Mouse (Mus musculus) forebrain, postnatal 0 days (tissue): ENCODE results near the gene Dact3. TPM values are rescaled to one million over a fixed set of nuclear protein-coding genes. Genes with fewer than 3 reads are reported as not detected.

Experiments used
- ATAC-seq: fragments of 200-750 bp; cut with Nextera tagmentation; 2 replicates; pipeline ENCODE4 v1.8.0; 2017; ENCODE audit warnings: mild to moderate bottlenecking, moderate library complexity
- DNase-seq: peaks from one replicate; pipeline ENCODE4 v3.0.0-alpha.2; 2015
- H3K27ac ChIP-seq: fragments of 300-500 bp; sonication (generic); 2 replicates; pipeline ENCODE4 v1.5.1; 2014; ENCODE audit warnings: low read depth, mild to moderate bottlenecking, antibody characterized with exemption, low read length, moderate library complexity, mixed read lengths
- H3K27me3 ChIP-seq: fragments of 300-500 bp; sonication (generic); 2 replicates; pipeline ENCODE4 v1.6.1; 2014; ENCODE audit warnings: mild to moderate bottlenecking, low read length, mixed read lengths; ENCODE audit not compliant: insufficient read depth
- H3K36me3 ChIP-seq: fragments of 300-500 bp; sonication (generic); 2 replicates; pipeline ENCODE4 v1.6.1; 2014; ENCODE audit warnings: mild to moderate bottlenecking, moderate library complexity; ENCODE audit not compliant: insufficient read depth
- H3K4me1 ChIP-seq: fragments of 300-500 bp; sonication (generic); 2 replicates; pipeline ENCODE4 v1.6.1; 2014; ENCODE audit warnings: antibody characterized with exemption; ENCODE audit not compliant: insufficient read depth
- H3K4me2 ChIP-seq: fragments of 300-500 bp; sonication (generic); 2 replicates; pipeline ENCODE4 v1.6.1; 2014; ENCODE audit warnings: low read depth, mild to moderate bottlenecking, moderate library complexity
- H3K4me3 ChIP-seq: fragments of 300-500 bp; sonication (generic); 2 replicates; pipeline ENCODE4 v1.5.1; 2014; ENCODE audit warnings: low read depth, low read length, mixed read lengths
- H3K9ac ChIP-seq: fragments of 300-500 bp; sonication (generic); 2 replicates; pipeline ENCODE4 v1.6.1; 2014; ENCODE audit warnings: mild to moderate bottlenecking
- H3K9me3 ChIP-seq: fragments of 300-500 bp; sonication (generic); 2 replicates; pipeline ENCODE4 v1.6.1; 2016; ENCODE audit warnings: low read length
- CTCF ChIP-seq: sonication (generic); IDR thresholded peaks from 2 replicates; pipeline ENCODE4 v1.5.1; 2016; ENCODE audit warnings: antibody characterized with exemption, control low read depth, low read depth
- WGBS: fragments of 180-500 bp; shearing (Covaris S2); extraction: QIAGEN DNeasy Blood & Tissue Kit; methylation state at CpG from one replicate; pipeline ENCODE4 v1.1.7; 2014; 5-methylcytosine and 5-hydroxymethylcytosine counted together
- polyA plus RNA-seq: library from polyadenylated mRNA; unstranded; fragments of >200 nt; fragmentation: Nextera tagmentation; extraction: Ambion mirVana; gene quantifications from 2 replicates; pipeline ENCODE4 v1.2.1, GENCODE M21; 2015
- total RNA-seq: library from RNA; depleted of rRNA; stranded (reverse); fragments of >200 nt; gene quantifications from 2 replicates; pipeline ENCODE4 v1.2.3, GENCODE M21; 2014

Gene Dact3
- total and polyA plus RNA-seq, 2 experiments from 2014 or later: 8.6 to 69.0 TPM

DNA sequence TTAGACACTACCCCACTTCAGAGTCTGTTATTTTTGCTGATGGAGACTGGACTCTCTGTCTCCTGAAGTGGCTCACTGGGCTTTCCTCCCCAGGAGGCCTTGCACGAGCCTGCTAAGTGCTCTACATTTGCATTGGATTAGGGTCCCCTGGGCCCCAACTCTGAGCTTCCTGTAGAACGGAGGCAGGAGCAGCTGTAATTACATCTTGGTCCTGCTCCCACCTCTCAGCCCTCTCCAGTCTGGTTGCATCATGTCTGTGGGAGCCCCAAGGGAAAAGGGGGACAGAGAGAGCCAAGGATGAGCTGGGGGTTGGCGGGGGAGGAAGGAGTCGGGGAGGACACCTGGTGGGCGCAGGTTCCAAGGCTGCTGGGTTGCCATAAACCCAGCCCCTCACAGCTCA is 25.4 kb downstream of the Dact3 start:
- no peak for TF ChIP-seq CTCF
- Histone ChIP-seq H3K4me1 (no peaks in the 10 kb centered on the region), H3K27me3 (no peaks in the 10 kb centered on the region), H3K9me3 (no peaks in the 10 kb centered on the region), H3K9ac (no peak overlapping the region), H3K36me3 (no peaks in the 10 kb centered on the region), H3K4me2 (no peak overlapping the region), H3K4me3 (no peak overlapping the region), H3K27ac (no peak overlapping the region)
- 24% methylated on average over 5 of the region's 5 CpGs for WGBS
- ATAC-seq (no peak), DNase-seq (no peak)

DNA sequence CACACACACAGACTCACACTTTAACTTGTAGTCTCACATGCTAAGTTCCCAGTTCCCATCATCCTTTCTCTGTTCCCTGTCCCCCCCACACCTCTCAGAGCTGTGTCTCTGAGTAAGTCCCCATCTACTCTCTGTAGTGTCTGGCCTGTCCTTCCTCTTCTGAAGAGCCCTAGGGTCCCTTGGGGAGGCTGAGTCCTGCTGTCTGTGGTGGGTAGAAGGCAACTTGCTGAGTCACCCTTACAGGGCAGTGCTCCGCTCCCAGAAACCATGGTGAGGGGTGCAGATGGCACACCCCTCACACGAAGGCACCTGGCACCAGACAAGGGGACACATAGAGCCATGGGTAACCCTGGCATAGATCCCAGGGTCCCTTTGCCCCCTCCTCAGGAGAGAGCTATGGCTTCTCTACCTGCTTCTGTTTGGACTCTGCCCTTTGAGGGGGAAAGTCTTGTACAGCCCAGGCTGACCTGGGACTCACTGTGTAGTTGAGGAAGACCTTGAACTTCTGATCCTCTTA is 28.4 kb downstream of the Dact3 start:
- ATAC-seq (no peak), DNase-seq (no peak)
- no peaks in the 10 kb centered on the region for H3K4me1 ChIP-seq
- no peak overlapping the region for H3K4me2 ChIP-seq
- no peaks in the 10 kb centered on the region for H3K36me3 ChIP-seq
- WGBS: 66% methylated on average over 2 of the region's 2 CpGs
- no peak overlapping the region for H3K9ac ChIP-seq
- no peaks in the 10 kb centered on the region for H3K9me3 ChIP-seq
- no peak overlapping the region for H3K27ac ChIP-seq
- H3K27me3 ChIP-seq: no peaks in the 10 kb centered on the region
- no peak for TF ChIP-seq CTCF
- H3K4me3 ChIP-seq: no peak overlapping the region

DNA sequence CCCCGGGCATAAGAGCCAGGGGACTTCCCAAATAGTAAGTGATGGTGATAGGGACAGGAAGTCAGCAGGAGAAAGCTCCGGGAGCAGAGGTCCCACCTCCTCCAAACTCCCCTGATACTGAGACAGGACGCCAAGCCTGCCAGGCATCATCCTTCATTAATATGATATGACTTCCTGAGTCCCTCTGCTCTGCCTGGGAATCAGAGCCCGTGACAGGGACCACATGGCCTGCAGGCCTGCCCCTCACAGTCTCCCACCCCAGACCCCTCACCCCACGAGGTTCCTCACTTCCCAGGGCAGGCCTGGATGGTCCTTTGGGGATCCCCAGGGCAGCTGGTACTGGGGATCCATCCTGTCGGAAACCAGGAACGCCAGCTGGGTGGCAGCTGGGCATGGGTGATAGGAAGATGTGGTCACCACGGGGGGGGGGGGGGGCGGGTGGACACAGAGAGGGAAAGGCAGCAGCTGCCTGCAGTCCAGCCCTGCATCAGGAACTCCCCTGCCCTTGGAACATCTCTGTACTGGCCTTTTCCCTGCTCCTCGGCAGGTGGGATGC is 29.1 kb downstream of the Dact3 start:
- DNase-seq (no peak), ATAC-seq (no peak)
- H3K4me1 ChIP-seq: no peaks in the 10 kb centered on the region
- no peak overlapping the region for H3K4me3 ChIP-seq
- no peak for TF ChIP-seq CTCF
- H3K36me3 ChIP-seq: no peaks in the 10 kb centered on the region
- no peaks in the 10 kb centered on the region for H3K27me3 ChIP-seq
- H3K4me2 ChIP-seq: no peak overlapping the region
- H3K27ac ChIP-seq: no peak overlapping the region
- H3K9me3 ChIP-seq: no peaks in the 10 kb centered on the region
- H3K9ac ChIP-seq: no peak overlapping the region
- WGBS: 69% methylated on average over 9 of the region's 10 CpGs

DNA sequence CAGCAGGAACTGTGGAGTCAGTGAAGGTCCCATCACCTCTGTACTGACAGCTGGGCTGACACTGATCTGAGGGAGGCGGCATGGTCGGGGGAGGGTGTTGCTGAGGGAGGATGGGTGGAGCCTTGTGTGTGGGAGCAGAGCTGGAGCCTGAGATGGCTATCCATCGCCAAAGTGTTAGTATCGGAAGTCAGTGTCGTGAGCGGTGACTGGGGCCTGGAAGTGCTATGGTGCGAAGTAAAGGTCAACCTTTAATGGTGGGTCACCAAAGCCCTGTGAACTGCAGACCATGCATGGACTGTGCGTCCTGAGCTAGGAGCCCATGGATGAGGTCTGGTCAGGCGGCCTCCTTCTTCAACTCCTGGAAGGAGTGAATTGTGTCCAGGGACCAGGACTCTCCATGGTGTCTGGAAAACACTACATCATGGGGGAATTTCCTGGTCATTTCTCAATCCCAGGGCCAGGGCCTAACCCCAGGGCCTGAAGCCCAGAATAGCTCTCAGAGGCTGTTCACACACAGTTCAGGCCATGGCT is 30.4 kb downstream of the Dact3 start:
- Histone ChIP-seq H3K4me3 (no peak overlapping the region), H3K27ac (no peak overlapping the region), H3K9me3 (no peaks in the 10 kb centered on the region), H3K4me1 (no peaks in the 10 kb centered on the region), H3K27me3 (no peaks in the 10 kb centered on the region), H3K4me2 (no peak overlapping the region), H3K36me3 (no peaks in the 10 kb centered on the region), H3K9ac (no peak overlapping the region)
- ATAC-seq (no peak), DNase-seq (no peak)
- no peak for TF ChIP-seq CTCF
- WGBS: 68% methylated on average over 9 of the region's 9 CpGs

DNA sequence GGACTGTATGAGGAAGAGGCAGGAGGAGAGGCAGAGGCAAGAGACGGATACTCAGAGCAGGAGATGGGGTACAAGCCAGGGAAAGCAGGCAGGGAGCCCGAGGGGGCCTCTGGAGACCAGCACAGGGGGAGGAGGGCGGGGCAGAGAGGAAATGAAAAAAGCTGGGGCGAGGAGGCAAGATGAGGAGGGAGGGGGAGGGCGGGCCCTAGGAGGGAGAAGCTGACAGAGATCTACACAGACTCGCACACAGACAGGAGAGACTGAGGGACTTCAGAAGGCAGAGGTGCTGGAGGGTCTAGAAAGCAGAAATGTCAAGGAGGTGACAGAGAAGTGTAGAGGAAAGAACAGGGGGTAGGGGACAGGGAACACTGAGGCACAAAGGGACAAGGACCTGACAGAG is 31.2 kb downstream of the Dact3 start, which contains the start of gene Ptgir:
Gene Ptgir (plus strand): TSS at position 210 of the 400 bp plus-strand sequence.
- H3K4me2 ChIP-seq: no peak within 1 kb of the TSS
- H3K27ac ChIP-seq: no peak within 1 kb of the TSS
- no peak for TF ChIP-seq CTCF
- DNase-seq: no peak
- H3K4me3 ChIP-seq: no peak within 1 kb of the TSS
- ATAC-seq: no peak
- no peaks in the 10 kb centered on the region for H3K27me3 ChIP-seq
- no peak within 1 kb of the TSS for H3K9ac ChIP-seq
- no peaks in the 10 kb centered on the region for H3K9me3 ChIP-seq
- no peaks in the 10 kb centered on the region for H3K36me3 ChIP-seq
- no peaks in the 10 kb centered on the region for H3K4me1 ChIP-seq
- 16% methylated on average over 6 of the region's 6 CpGs for whole genome bisulfite sequencing

DNA sequence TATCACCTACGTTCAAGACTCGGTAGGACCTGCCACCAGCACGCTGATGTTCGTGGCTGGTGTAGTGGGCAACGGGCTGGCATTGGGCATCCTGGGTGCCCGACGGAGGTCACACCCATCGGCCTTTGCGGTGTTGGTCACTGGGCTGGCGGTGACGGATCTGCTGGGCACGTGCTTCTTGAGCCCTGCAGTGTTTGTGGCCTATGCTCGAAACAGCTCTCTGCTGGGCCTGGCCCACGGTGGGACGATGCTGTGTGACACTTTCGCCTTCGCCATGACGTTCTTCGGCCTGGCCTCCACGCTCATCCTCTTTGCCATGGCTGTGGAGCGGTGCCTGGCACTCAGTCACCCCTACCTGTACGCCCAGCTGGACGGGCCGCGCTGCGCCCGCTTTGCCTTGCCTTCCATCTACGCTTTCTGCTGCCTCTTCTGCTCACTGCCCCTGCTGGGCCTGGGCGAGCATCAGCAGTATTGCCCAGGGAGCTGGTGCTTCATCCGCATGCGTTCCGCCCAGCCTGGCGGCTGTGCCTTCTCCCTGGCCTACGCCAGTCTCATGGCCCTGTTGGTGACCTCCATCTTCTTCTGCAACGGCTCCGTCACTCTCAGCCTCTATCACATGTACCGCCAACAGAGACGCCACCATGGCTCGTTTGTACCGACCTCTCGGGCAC is 31.9 kb downstream of the Dact3 start:
- DNase-seq (no peak), ATAC-seq (no peak)
- H3K36me3 ChIP-seq: no peaks in the 10 kb centered on the region
- H3K4me1 ChIP-seq: no peaks in the 10 kb centered on the region
- no peak overlapping the region for H3K4me3 ChIP-seq
- H3K9me3 ChIP-seq: no peaks in the 10 kb centered on the region
- H3K9ac ChIP-seq: no peak overlapping the region
- no peak for TF ChIP-seq CTCF
- H3K4me2 ChIP-seq: no peak overlapping the region
- no peaks in the 10 kb centered on the region for H3K27me3 ChIP-seq
- no peak overlapping the region for H3K27ac ChIP-seq
- 96% methylated on average over 41 of the region's 41 CpGs for WGBS

DNA sequence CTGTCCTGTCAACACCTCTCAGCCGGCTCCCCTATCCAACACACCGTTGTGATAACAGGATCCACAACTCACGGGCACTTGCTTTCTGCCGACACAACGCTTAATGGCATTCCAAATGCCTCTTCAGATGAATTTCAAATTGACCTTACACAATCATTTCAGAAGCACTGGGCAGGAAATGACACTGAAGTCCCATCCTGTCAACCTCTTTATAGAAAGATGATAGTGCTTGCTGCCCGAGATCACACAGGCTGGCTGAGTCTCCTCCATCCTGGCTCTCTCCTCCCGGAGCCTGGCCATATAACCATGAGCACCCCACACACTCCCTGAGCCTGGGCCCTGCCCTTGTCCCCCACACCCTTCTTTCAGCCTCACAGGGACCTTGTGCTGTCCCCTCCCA is 32.7 kb downstream of the Dact3 start:
- 84% methylated on average over 7 of the region's 7 CpGs for WGBS
- Histone ChIP-seq H3K9ac (no peak overlapping the region), H3K9me3 (no peaks in the 10 kb centered on the region), H3K4me3 (no peak overlapping the region), H3K4me2 (no peak overlapping the region), H3K27me3 (no peaks in the 10 kb centered on the region), H3K27ac (no peak overlapping the region), H3K36me3 (no peaks in the 10 kb centered on the region), H3K4me1 (no peaks in the 10 kb centered on the region)
- ATAC-seq: no peak
- DNase-seq: no peak
- TF ChIP-seq CTCF: no peak
